Mouse (Mus musculus) T-helper 17 cell (primary cell): ENCODE results near the gene Tmsb4x.

Experiments
- in situ Hi-C, 2 experiments: fragments of 300-600 bp; cut with MboI, MseI; formaldehyde crosslinking; loops; 1 replicate in 1 of 2; 2 replicates in 1 of 2; pipeline ENCODE4 v1.15.1; 2025; ENCODE audit warnings: high pct_unique_total_duplicates in 2 of 2

Gene Tmsb4x

DNA sequence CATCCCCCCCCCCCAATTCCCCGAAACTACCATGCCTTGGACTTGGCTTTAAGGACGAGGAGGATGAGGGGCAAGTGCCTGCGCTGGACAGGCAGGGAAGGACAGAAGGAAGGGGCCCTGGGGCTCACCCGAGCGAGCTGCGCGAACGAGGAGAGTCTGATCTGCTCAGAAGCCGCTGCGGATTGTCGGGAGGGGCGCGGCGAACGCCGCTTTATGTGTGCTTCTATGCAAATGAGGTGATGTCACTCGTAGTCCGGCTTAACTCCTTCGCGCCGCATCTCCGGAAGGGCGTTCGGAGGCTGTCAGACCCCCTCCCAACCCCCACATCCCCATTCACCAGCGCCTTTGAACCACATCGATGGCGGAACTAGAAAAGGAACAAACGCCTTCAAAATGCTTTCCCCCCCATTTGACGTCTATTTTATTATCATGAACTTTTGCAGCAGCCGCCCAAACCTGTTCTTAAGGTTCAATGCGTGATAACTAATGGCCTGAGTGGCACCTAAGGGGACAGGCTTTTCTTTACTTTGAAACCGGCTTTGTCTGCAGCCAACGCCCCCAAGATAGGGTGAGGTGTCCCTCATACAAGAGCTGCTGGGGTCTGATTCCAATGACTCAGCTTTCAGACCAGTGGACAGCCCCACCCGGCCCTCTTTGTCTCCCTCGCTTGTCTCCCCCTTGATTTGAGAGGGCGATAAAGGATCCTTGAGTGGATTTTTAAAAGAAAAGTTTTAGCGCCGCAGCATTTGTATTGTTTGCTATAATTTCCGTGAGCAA, at the start of gene Tmsb4x:
Tmsb4x (minus strand) TSS at position 338 of the 777 bp plus-strand sequence.
- in situ Hi-C loops = no loop called here

DNA sequence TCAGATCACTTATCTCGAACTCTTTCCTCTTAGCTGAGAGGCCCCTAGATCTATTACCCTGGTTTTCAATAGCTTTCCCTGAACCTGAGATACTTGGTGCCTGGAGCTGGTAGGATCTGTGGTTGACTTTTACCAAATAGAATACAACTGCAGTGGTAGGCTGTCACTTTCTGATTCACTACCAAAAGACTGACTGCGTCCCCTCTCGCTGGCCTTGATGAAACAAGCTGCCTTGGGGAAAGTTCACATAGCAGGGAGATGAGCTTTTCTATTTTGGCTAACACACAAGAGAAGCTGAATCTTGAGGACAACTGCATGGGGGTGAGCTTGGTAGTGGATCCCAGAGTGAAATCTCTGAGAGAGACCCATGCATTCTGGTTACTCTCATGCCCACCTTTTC, 32.6 kb upstream of the Tmsb4x start:
- in situ Hi-C loops = loop anchor here in 1 of 2 experiments (25.0 kb wide), 2 partner anchors 779 to 1079 kb away; partner anchors contain the start of gene Gemin8

DNA sequence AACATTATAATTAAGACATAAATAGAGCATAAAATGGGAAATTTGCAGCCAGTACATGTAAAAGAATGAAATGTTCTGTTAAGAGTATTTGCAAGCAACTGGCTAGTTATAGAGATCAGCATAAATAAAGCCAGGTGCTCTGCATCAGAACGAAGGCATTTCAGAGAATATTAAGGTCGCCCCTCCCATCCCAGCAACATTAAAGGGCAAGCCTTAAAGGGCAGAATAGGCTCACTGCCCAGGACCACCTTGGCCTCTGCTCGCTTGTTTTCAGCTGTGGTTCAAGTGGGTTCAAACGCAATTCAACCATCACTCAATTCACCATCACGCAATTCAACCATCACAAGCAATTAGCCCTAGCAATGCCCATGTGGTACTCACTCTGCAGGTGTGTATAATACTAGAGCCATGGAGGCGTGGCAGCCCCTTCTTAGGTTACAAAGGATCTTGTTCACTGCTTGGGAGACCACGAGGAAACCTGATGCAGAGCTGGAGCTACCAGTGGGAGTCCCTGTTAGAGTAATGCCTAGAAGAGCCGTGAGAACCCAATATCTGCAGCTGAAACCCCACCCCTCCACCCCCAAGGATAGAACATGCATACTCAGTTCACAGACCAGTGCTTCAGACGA, 30.3 kb upstream of the Tmsb4x start:
- in situ Hi-C loops = loop anchor here (10.0 to 25.0 kb wide), 4 partner anchors 435 to 1077 kb away; partner anchors contain the start of gene Gemin8 (in 1 of the 2)

DNA sequence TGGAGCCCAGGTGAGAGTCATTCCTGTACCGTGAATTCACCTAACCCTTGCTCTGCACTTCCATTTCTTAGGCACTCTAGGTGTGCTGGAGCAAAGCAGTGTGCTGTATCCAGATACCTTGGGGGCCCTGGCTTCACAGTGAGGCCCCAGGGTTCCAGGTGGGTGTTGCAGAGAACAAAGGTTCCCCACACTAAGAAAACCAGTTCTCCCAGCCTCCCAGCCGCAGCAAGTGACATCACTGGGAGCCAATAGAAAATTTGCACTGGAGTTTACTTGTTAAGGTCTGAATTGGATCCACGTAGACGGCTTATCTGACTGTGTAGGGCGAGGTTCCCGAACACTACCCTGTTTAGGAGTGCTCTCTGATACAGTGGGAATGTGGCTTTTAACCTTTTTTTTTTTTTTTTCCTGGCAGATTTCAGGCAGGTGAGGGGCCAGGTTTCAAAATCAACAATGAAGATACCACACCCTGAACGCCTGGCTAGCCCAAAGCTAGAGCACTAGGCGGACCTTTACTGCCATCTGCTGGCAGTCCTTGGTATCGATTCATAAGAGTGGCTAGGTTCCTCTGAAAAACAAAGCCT, 24.1 kb upstream of the Tmsb4x start:
- in situ Hi-C loops = loop anchor here (5.0 to 25.0 kb wide), 6 partner anchors 428 to 1071 kb away; partner anchors contain the start of gene Gemin8 (in 1 of the 2)

- in situ Hi-C loops = loop anchor here (5.0 to 25.0 kb wide), 6 partner anchors 426 to 1069 kb away; partner anchors contain the start of gene Gemin8 (in 1 of the 2)
Measured at GRCm38 (mm10) chrX:167231150-167231549, 22.0 kb upstream of the Tmsb4x start.

- in situ Hi-C loops = loop anchor here (5.0 to 25.0 kb wide), 7 partner anchors 53 to 1068 kb away; partner anchors contain the start of gene Gemin8 (in 1 of the 2)
Measured at GRCm38 (mm10) chrX:167229819-167230218, 20.7 kb upstream of the Tmsb4x start.

DNA sequence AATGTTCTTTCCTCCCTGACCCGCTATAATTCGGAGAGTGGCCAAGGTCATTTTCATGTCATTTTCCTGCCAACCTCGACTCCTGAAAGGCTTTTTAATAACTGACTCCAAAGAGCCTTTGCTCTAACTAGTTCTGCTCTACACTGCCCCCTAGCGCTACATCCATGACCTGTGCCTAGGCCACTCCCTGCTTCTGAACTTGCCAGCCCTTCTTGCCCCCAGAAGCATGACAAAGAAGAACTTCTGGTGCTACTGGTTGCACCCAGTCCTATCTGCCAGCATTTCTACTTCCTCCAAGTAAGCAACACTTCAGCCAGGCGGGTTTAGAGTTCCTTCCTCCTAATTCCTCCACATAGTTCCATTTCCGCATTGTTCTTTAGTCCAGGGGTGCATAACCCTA, 20.1 kb upstream of the Tmsb4x start:
- in situ Hi-C loops = loop anchor here (5.0 to 25.0 kb wide), 4 partner anchors 52 to 1067 kb away; partner anchors contain the start of gene Gemin8 (in 1 of the 2)

- in situ Hi-C loops = loop anchor here (5.0 to 25.0 kb wide), 4 partner anchors 50 to 1065 kb away; partner anchors contain the start of gene Gemin8 (in 1 of the 2)
Measured at GRCm38 (mm10) chrX:167227756-167228155, 18.6 kb upstream of the Tmsb4x start.

DNA sequence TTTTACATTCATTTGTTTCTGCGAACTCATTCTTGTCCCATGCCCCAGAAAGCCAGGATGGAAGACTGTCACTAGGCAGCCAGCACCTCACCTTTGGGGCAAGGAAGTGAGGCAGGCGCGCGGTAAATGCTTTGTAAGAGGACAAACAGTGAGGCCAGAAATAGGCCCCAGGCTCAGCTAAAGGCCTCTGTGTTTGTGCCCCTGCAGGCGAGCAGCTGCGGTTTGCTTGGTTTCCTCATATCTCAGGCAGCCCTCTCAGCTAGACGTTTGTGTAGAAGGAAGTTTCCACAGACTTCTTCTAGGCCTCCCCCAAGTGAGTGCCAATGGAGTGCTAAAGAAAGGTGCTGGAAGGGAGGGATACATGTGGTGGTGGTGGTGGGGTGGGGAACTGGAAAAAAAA, 18.0 kb upstream of the Tmsb4x start:
- in situ Hi-C loops = loop anchor here (5.0 to 25.0 kb wide), 4 partner anchors 50 to 1065 kb away; partner anchors contain the start of gene Gemin8 (in 1 of the 2)

GRCm38 (mm10) chrX:167226570-167226969, 17.5 kb upstream of the Tmsb4x start:
- in situ Hi-C loops = loop anchor here (5.0 to 25.0 kb wide), 4 partner anchors 49 to 1064 kb away; partner anchors contain the start of gene Gemin8 (in 1 of the 2)

DNA sequence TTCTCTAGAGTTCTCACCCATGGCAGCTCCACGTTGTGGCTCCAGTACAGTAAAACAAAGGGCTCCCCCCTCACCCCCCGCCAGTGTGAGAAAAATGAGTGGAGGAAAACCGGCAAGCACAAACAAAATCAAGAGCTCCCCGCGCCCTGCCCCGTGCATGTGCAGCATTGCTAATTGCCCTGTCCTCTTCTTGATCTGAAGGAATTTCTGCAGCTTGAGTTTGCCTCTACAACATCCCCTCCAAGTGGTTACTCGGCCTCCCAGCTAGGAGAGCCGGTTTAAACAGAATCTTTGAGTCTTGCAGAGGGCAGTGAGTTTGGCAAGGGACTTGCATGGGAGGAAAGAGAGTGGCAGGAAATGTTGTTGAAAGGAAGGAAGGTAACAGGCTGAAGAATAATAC, 3.6 kb upstream of the Tmsb4x start:
- in situ Hi-C loops = no loop called here

- in situ Hi-C loops = no loop called here
Measured at GRCm38 (mm10) chrX:167211871-167212555, 2.9 kb upstream of the Tmsb4x start.

DNA sequence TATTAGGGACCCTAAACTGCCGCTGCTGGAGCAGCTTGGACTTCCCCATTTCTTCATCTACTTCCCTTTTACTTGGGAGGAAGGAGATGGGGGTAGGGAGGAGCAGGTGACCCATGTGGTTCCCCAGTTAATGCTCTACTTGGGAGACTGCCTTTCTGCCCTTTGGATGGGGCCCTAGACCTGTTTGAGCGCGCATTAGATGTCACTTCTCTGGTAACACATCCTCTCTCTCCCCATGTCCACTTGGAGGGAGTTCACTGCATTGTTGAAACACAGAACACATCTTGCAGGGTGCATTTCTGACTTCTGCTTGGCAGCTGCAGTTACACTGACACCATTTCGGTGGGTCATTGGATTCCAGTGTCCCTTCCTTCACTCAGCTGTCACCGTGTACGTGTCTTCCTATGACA, 1.2 kb upstream of the Tmsb4x start:
- in situ Hi-C loops = no loop called here

- in situ Hi-C loops = no loop called here
Measured at GRCm38 (mm10) chrX:167209828-167210227, 713 bp upstream of the Tmsb4x start.

DNA sequence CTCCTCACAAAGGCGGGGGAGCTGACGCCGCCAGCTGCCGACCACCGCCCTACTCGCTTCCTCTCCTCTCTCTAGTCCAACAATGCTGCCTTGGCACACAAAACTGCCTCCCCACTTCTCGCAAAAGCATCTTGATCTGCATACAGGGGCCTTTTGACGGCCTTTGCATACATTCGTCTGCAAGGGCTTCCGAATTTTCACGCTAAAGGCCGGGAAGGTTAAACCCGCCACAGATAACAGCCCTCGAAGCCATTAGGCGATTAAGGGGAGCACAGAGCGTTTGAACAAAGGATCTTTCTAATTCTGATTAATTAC, 652 bp downstream of the Tmsb4x start:
- in situ Hi-C loops = no loop called here

GRCm38 (mm10) chrX:167207741-167208505, 1.2 kb downstream of the Tmsb4x start:
- in situ Hi-C loops = no loop called here

DNA sequence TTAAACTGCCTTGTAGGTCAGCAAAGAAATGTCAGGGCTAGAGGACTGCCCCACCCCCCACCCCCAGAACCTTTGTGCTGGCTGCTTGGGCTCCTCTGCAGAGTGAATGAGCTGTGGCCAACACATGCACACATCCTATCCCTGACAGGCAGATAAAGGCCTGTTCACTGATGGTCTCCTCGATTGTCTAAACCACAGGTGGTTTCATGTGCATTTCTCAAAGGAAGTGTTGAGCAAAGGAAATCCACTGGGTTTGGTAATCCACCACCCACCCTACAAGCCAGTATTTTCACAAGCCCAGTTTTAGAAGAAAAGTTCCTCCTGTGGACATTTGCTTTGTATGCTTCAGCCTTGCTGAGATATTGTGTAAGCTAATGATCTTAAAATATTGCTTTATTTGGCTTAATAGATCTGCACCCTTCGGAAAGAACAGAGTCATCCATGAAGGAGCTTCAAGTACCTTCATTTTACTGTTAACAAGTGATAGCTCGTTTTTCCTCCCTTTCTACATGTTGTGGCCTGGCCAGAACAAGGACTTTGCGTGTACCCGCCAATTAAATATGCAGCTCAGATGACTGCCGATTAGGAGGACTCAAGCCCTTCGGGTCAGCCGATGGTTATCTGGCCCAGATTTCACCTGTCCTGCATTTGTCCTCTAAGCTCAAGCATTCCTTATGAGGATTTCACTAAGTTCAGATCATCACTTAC, 3.1 kb downstream of the Tmsb4x start:
- in situ Hi-C loops = no loop called here

DNA sequence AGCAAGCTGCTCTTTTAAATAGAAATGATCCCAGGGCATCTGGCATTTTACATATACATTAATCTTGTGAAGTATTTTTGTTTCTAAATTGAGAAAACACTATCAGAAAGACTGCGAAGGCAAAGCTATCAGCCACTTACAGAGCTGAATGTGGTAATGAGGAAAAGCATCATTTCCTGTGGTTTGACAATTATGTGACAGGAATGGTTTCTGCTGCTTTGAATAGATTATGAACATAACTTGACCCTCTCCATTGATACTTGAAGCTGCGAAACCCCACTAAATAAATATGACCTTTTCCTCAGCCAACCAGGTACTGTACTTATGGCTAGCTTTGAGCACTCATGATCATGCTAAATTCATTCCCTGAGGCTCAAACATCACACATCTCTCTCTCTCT, 7.8 kb downstream of the Tmsb4x start:
- in situ Hi-C loops = no loop called here

DNA sequence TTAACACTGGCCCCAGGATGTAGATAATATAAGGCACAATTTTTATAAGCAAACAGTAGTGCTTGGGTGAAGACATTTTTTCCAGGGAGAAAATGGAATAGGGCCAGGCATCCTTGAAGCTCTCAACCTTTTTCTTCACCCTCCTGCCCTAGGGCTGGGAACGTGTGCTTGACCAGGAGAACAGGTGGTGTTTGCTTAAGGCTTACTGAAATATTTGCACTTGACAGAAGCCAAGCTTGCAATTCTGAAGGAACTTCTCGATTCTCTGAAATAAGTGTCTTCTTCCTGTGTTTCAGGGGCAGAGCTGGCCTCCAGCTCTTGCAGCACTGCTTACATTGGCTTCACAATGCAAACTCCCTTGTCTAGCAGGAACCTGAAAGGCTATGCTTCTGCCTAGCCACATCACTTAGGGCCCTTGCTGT, 13.9 kb downstream of the Tmsb4x start:
- in situ Hi-C loops = no loop called here

DNA sequence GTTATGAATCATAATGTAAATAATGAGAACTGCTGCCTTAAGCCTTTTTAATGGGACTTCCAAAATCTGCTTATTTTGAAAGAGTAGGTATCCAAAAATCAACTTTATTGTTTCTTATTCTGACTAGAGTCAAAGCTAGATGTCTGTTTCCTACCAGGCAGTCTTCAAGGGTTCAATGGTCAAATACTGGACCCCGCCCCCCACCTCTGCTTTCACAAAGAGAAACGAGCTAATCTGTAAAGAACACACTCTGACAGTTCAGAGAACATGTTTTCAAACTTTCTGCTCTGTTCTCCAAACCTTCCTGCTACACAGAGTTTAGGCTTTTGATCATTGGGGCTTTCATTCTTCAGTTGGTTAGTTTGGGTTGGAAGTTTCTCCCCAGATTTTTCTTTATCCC, 22.8 kb downstream of the Tmsb4x start:
- in situ Hi-C loops = loop anchor here in 1 of 2 experiments (10.0 kb wide), 1 partner anchor 1638 kb away; no protein-coding TSS in a partner anchor
